Mouse (Mus musculus) neural tube, embryonic 11.5 days (tissue): ENCODE results near the gene Xpo1. TPM values are rescaled to one million over a fixed set of nuclear protein-coding genes. Genes with fewer than 3 reads are reported as not detected.

Experiments
- ATAC-seq: fragments of 200-750 bp; cut with Nextera tagmentation; 2 replicates; pipeline ENCODE4 v1.8.0; 2017; ENCODE audit warnings: moderate number of reproducible peaks, mild to moderate bottlenecking, moderate TSS enrichment, moderate library complexity; ENCODE audit not compliant: insufficient read depth, low FRiP score, low TSS enrichment
- DNase-seq: peaks from one replicate; pipeline ENCODE4 v3.0.0-alpha.2; 2015; ENCODE audit warnings: low spot score
- H3K27ac ChIP-seq: fragments of 300-500 bp; sonication (generic); 2 replicates; pipeline ENCODE4 v1.5.1; 2014; ENCODE audit warnings: low read depth, mild to moderate bottlenecking, low read length
- H3K27me3 ChIP-seq: fragments of 300-500 bp; sonication (generic); 2 replicates; pipeline ENCODE4 v1.6.1; 2014; ENCODE audit warnings: mild to moderate bottlenecking, low read length, mixed read lengths; ENCODE audit not compliant: control insufficient read depth, insufficient read depth
- H3K36me3 ChIP-seq: fragments of 300-500 bp; sonication (generic); 2 replicates; pipeline ENCODE4 v1.6.1; 2014; ENCODE audit warnings: mild to moderate bottlenecking, low read length, moderate library complexity, mixed read lengths; ENCODE audit not compliant: control insufficient read depth, insufficient read depth
- H3K4me1 ChIP-seq: fragments of 300-500 bp; sonication (generic); 2 replicates; pipeline ENCODE4 v1.6.1; 2014; ENCODE audit warnings: low read length, mixed read lengths; ENCODE audit not compliant: control insufficient read depth, insufficient read depth
- H3K4me2 ChIP-seq: fragments of 300-500 bp; sonication (generic); 2 replicates; pipeline ENCODE4 v1.6.1; 2014; ENCODE audit warnings: low read depth, mild to moderate bottlenecking, moderate library complexity
- H3K4me3 ChIP-seq: fragments of 300-500 bp; sonication (generic); 2 replicates; pipeline ENCODE4 v1.5.1; 2014; ENCODE audit warnings: low read depth, low read length
- H3K9ac ChIP-seq: fragments of 300-500 bp; sonication (generic); 2 replicates; pipeline ENCODE4 v1.6.1; 2014; ENCODE audit warnings: mild to moderate bottlenecking, low read length
- H3K9me3 ChIP-seq: fragments of 300-500 bp; sonication (generic); 2 replicates; pipeline ENCODE4 v1.6.1; 2016; ENCODE audit warnings: low read length; ENCODE audit not compliant: control insufficient read depth
- WGBS: fragments of 180-500 bp; shearing (Covaris S2); extraction: QIAGEN DNeasy Blood & Tissue Kit; methylation state at CpG from one replicate; pipeline ENCODE4 v1.1.7; 2014; 5-methylcytosine and 5-hydroxymethylcytosine counted together
- polyA plus RNA-seq: library from polyadenylated mRNA; unstranded; fragments of >200 nt; fragmentation: Nextera tagmentation; extraction: Ambion mirVana; gene quantifications from 2 replicates; pipeline ENCODE4 v1.2.1, GENCODE M21; 2014

Gene Xpo1
- polyA plus RNA-seq, 1 experiment from 2014 or later, result 161 TPM

- Histone ChIP-seq H3K4me2 (peak overlapping the region; percentile 63), H3K27me3 (no peaks in the 10 kb centered on the region), H3K36me3 (no peaks in the 10 kb centered on the region), H3K9ac (peak overlapping the region; percentile 93), H3K9me3 (no peaks in the 10 kb centered on the region), H3K4me3 (peak overlapping the region; percentile 91), H3K4me1 (no peaks in the 10 kb centered on the region), H3K27ac (peak overlapping the region; percentile 98)
- peak; percentile 96 for DNase-seq
- peak; percentile 93 for ATAC-seq
- WGBS, result under 1% methylated on average over 62 of the region's 98 CpGs
These were observed 50.1 kb downstream of the Xpo1 start for GRCm38 (mm10) chr11:23305673-23306608.

GRCm38 (mm10) chr11:23306764-23307565 is 51.1 kb downstream of the Xpo1 start, which contains the start of gene Usp34:
Gene Usp34, plus strand, starts transcription at chr11:23306895.
- H3K27ac ChIP-seq, result peak within 1 kb of the TSS; percentile 98
- peak within 1 kb of the TSS; percentile 91 for H3K4me3 ChIP-seq
- peak within 1 kb of the TSS; percentile 93 for H3K9ac ChIP-seq
- DNase-seq (peak; percentile 72), ATAC-seq (peak; percentile 61)
- H3K36me3 ChIP-seq, result no peaks in the 10 kb centered on the region
- no peaks in the 10 kb centered on the region for H3K27me3 ChIP-seq
- 0% methylated on average over 35 of the region's 80 CpGs for WGBS
- no peaks in the 10 kb centered on the region for H3K4me1 ChIP-seq
- no peaks in the 10 kb centered on the region for H3K9me3 ChIP-seq
- peak within 1 kb of the TSS; percentile 63 for H3K4me2 ChIP-seq

DNA sequence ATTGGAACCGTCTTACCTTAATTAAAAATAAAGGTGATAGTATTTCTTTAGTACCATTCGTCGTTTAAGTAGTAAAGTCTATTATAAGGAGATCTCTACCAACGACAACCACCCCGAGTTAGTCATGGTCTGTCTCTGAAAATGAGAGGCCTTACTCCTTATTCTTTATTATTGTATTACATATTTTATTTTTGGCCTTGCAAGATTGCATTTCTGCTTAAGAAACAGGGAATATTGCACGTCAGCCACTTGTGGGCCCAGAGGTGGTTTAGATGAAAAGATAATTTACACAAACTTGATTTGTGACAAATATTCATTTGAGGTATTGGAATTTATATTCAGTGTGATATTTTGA is 51.7 kb downstream of the Xpo1 start:
- Histone ChIP-seq H3K4me3 (peak overlapping the region; percentile 91), H3K9ac (peak overlapping the region; percentile 93), H3K27ac (no peak overlapping the region), H3K27me3 (no peaks in the 10 kb centered on the region), H3K4me2 (peak overlapping the region; percentile 56), H3K4me1 (no peaks in the 10 kb centered on the region), H3K36me3 (no peaks in the 10 kb centered on the region), H3K9me3 (no peaks in the 10 kb centered on the region)
- 5% methylated on average over 6 of the region's 6 CpGs for WGBS
- ATAC-seq (no peak), DNase-seq (no peak)

DNA sequence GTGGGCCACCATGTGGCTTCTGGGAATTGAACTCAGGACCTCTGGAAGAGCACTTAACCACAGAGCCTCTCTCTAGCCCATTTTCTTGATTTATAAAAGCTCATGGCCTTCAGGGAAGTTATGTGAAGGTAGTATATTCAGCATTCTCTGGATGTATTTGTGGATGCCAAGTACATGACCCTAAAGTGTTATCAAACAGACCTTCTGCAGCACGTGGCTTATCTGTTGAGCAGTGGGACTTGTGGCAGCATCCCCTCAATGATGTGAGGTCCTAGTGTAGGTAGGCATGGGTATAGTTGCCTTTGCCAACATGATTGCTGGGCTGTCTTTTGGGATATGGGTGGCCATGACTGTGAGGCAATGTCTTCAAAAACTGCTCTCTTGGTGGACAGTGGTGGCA is 57.7 kb downstream of the Xpo1 start:
- no peak for ATAC-seq

DNA sequence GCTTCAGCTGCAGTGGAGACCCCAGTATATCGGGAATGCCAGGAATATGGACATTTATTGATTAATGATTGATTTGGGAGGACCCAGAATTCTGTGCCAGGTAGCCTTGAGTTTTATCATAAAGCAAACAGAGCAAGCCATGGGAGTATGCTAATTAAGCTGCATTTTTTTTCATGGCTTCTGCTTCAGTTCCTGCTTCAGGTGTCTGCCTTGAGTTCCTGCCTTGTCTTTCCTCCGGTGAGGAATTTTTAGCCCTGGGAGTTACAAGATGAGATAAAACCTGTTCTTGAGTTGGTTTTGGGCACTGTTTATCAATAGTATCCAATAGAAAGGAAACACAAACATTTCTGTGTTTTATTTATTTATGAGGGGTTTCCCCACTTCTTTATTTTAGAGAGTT is 73.6 kb downstream of the Xpo1 start:
- Histone ChIP-seq H3K9ac (no peak overlapping the region), H3K36me3 (no peaks in the 10 kb centered on the region), H3K27me3 (no peaks in the 10 kb centered on the region), H3K4me1 (no peaks in the 10 kb centered on the region), H3K4me3 (no peak overlapping the region), H3K4me2 (no peak overlapping the region), H3K27ac (no peak overlapping the region), H3K9me3 (no peaks in the 10 kb centered on the region)
- DNase-seq (no peak), ATAC-seq (no peak)
- 96% methylated on average over 2 of the region's 2 CpGs for WGBS

More for the DNA sequence above, 57.7 kb downstream of the Xpo1 start:
- Histone ChIP-seq H3K4me2 (no peak overlapping the region), H3K27me3 (no peaks in the 10 kb centered on the region), H3K4me1 (no peaks in the 10 kb centered on the region), H3K27ac (no peak overlapping the region), H3K9ac (no peak overlapping the region), H3K36me3 (no peaks in the 10 kb centered on the region), H3K4me3 (no peak overlapping the region), H3K9me3 (no peaks in the 10 kb centered on the region)
- WGBS, result 88% methylated on average over 1 of the region's 1 CpGs
- DNase-seq, result no peak

GRCm38 (mm10) chr11:23332136-23332535 is 76.3 kb downstream of the Xpo1 start:
- Histone ChIP-seq H3K4me3 (no peak overlapping the region), H3K9ac (no peak overlapping the region), H3K27me3 (no peaks in the 10 kb centered on the region), H3K27ac (no peak overlapping the region), H3K36me3 (no peaks in the 10 kb centered on the region), H3K4me2 (no peak overlapping the region), H3K9me3 (no peaks in the 10 kb centered on the region), H3K4me1 (no peaks in the 10 kb centered on the region)
- WGBS, result 95% methylated on average over 3 of the region's 3 CpGs
- DNase-seq (no peak), ATAC-seq (no peak)

GRCm38 (mm10) chr11:23335160-23335559 is 79.3 kb downstream of the Xpo1 start:
- DNase-seq (no peak), ATAC-seq (no peak)
- no peak overlapping the region for H3K4me3 ChIP-seq
- no peaks in the 10 kb centered on the region for H3K9me3 ChIP-seq
- 77% methylated on average over 1 of the region's 1 CpGs for WGBS
- no peak overlapping the region for H3K9ac ChIP-seq
- H3K36me3 ChIP-seq, result no peaks in the 10 kb centered on the region
- no peak overlapping the region for H3K4me2 ChIP-seq
- H3K27me3 ChIP-seq, result no peaks in the 10 kb centered on the region
- H3K27ac ChIP-seq, result no peak overlapping the region
- no peaks in the 10 kb centered on the region for H3K4me1 ChIP-seq
